Mouse (Mus musculus) mammary gland, adult 2 months (tissue): Measurements from ENCODE around the gene Trim11. TPM values are rescaled to one million over a fixed set of nuclear protein-coding genes. Genes with fewer than 3 reads are reported as not detected.

Source experiments
- polyA plus RNA-seq: library from polyadenylated mRNA; depleted of rRNA; stranded (reverse); fragments of >200 nt; gene quantifications from 2 replicates; pipeline ENCODE4 v1.2.3, GENCODE M21; 2012; ENCODE audit warnings: low replicate concordance; rRNA removed

Trim11 gene
- polyA plus RNA-seq: 25.9 and 52.2 TPM in 2 replicates

DNA sequence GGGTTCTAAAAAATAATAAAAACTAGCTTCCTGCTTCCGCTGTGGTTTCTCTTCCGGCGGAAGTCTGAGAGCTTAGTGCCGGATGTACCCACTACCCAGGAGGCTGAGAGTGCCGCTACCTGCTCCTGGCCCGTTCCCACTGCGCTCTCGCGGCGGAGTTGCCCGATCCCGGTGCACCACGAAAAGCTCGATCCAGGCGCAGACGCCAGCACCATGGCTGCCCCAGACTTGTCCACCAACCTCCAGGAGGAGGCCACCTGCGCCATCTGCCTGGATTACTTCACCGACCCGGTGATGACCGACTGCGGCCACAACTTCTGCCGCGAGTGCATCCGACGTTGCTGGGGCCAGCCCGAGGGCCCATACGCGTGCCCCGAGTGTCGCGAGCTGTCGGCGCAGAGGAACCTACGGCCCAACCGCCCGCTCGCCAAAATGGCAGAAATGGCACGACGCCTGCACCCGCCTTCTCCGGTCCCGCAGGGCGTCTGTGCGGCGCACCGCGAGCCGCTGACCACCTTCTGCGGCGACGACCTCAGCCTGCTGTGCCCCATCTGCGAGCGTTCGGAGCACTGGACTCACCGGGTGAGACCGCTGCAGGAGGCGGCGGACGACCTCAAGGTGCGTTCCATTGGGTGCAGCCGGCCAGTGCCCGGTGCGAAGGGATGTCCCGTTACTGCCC, at the start of gene Trim11:
TSS of gene Trim11 (plus strand) at position 67 of the 679 bp plus-strand sequence.

DNA sequence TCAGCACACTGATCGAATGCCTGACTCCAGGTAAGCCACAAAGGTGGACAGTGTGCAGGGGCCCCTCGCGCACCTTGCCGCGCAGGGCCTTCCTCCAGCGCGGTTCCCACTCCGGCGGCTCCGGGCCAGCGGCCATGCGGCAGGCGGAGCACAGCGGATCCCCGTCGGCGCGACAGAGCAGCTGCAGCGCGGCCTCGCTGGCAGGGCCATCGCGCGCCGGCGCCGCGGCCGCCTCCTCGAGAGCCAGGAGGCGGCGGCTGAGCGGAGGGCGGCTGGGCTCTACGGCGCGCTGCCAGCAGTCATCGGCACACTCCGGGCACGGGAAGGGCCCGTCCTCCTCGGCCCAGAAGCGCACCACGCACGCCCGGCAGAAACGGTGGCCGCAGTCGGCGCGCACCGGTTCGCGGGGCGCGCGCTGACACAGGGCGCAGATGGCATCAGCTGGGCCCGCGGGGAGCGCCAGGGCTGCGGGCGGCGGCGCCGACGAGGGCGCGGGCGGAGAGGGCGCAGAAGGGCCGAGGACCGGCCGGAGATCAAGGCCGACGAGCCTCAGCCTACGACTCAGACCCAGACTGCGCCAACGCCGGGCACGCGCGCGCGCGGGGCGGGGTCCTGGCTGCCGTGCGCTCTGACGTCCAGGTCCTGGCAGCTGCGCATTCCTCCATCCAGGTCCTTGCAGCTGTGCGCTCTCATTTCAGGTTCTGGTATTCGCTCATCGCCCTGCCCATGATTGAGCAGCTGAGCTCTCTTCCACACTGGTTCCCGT, 39.4 kb upstream of the Trim11 start, which contains the start of gene Rnf187:
TSS of gene Rnf187 (minus strand) at position 595 of the 766 bp plus-strand sequence.

DNA sequence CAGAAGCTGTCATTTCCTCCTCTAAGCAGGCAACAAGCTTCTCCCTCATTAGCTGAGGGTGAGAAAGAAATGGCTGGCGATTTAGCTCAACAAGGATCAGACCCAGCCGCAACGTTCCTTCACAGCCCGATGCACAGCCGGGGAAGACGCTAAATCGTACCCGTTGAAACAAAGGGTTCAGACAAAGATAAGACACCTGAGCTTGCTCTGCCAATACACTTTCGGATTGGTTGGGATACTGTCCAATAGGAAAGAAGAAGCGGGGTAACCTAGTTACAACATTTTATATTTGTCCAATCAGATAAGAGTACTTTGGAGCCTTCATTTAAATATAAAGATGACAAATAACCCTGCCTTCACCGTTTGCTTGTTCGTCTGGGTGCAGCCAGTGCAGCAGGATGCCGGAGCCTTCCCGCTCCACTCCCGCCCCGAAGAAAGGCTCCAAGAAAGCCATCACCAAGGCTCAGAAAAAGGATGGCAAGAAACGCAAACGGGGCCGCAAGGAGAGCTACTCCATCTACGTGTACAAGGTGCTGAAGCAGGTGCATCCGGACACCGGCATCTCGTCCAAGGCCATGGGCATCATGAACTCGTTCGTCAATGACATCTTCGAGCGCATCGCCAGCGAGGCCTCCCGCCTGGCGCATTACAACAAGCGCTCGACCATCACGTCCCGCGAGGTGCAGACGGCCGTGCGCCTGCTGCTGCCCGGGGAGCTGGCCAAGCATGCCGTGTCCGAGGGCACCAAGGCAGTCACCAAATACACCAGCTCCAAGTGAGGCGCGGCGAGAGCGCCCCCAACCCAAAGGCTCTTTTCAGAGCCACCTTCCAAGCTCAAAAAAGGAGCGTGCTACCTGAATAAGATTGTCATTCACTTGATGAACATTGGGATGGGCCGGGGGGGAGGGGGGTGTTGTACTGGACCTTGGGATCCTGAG, 29.1 kb upstream of the Trim11 start, which contains the start of gene Hist3h2ba:
TSS of gene Hist3h2ba (plus strand) at position 379 of the 938 bp plus-strand sequence.

DNA sequence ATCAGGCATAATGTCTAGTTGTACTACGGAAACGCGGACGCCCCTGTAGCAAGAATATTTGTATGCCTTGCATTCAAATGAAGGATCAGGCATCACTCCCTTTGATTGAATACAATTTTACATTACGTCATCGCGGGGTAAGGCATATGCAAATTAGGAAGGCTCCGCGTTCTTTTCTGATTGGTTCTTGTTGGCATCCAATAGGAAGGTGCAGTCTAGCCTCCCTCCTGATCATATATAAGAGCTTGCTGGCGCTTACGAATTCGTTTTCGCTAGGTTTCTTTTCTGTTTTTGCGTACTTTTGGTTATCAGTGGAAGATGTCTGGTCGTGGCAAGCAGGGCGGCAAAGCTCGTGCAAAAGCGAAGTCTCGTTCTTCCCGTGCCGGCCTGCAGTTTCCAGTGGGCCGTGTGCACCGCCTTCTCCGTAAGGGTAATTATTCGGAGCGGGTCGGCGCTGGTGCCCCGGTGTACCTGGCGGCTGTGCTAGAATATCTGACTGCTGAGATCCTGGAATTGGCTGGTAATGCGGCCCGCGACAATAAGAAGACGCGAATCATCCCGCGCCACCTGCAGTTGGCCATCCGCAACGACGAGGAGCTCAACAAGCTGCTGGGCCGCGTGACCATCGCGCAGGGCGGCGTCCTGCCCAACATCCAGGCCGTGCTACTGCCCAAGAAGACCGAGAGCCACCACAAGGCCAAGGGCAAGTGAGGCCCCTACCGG, 23.3 kb upstream of the Trim11 start, which contains the start of the genes Hist3h2a and Trim17:
TSS of gene Hist3h2a (plus strand) at position 266 of the 723 bp plus-strand sequence.
TSS of gene Trim17 (plus strand) at position 266 of the 723 bp plus-strand sequence.

Other genes starting within 250 kb of the Trim11 start
- not detected in 2 replicates for gene Olfr317, start 238.9 kb upstream of the Trim11 start, polyA plus RNA-seq
- gene Olfr316, start 225.4 kb upstream of the Trim11 start, polyA plus RNA-seq: not detected in 2 replicates
- not detected in 2 replicates for gene Olfr315, start 204.9 kb upstream of the Trim11 start, polyA plus RNA-seq
- gene Olfr314, start 195.1 kb upstream of the Trim11 start, polyA plus RNA-seq: not detected in 2 replicates
- 0.62 TPM in 1 of 2 replicates, not detected in the other for gene Fam183b, start 176.1 kb upstream of the Trim11 start, polyA plus RNA-seq
- gene Olfr313, start 163.1 kb upstream of the Trim11 start, polyA plus RNA-seq: not detected in 2 replicates
- gene Olfr312, start 148.9 kb upstream of the Trim11 start, polyA plus RNA-seq: not detected in 2 replicates
- gene Olfr311, start 138.8 kb upstream of the Trim11 start, polyA plus RNA-seq: not detected in 2 replicates
- 2.2 and 4.6 TPM in 2 replicates for gene Gm12258, start 130.9 kb upstream of the Trim11 start, polyA plus RNA-seq
- gene 2810021J22Rik, start 110.9 kb upstream of the Trim11 start, polyA plus RNA-seq: 2.4 and 5.2 TPM in 2 replicates
- gene Zfp39, start 73.9 kb upstream of the Trim11 start, polyA plus RNA-seq: 0.98 and 1.5 TPM in 2 replicates
- gene Btnl10, start 60.2 kb upstream of the Trim11 start, polyA plus RNA-seq: not detected in 2 replicates
- 207 and 342 TPM in 2 replicates for gene Rnf187, start 39.2 kb upstream of the Trim11 start, polyA plus RNA-seq
- 2.9 and 6.0 TPM in 2 replicates for gene Hist3h2ba, start 29.2 kb upstream of the Trim11 start, polyA plus RNA-seq
- gene Hist3h2a, start 23.4 kb upstream of the Trim11 start, polyA plus RNA-seq: 15.2 and 22.0 TPM in 2 replicates
- gene Trim17, start 23.4 kb upstream of the Trim11 start, polyA plus RNA-seq: 0.23 and 0.53 TPM in 2 replicates
- 1.3 and 104 TPM in 2 replicates for gene Obscn, start 158.3 kb downstream of the Trim11 start, polyA plus RNA-seq
- gene Iba57, start 185.6 kb downstream of the Trim11 start, polyA plus RNA-seq: 5.2 and 6.4 TPM in 2 replicates
- gene Gjc2, start 205.1 kb downstream of the Trim11 start, polyA plus RNA-seq: 1.1 and 1.7 TPM in 2 replicates
- 67.8 and 99.7 TPM in 2 replicates for gene Guk1, start 214.1 kb downstream of the Trim11 start, polyA plus RNA-seq
- 50.8 and 54.3 TPM in 2 replicates for gene Mrpl55, start 224.4 kb downstream of the Trim11 start, polyA plus RNA-seq
- gene 2310033P09Rik, start 230.2 kb downstream of the Trim11 start, polyA plus RNA-seq: 16.8 and 18.6 TPM in 2 replicates